Mouse (Mus musculus): ENCODE measurements around the gene Gm20431. TPM values are rescaled to one million over a fixed set of nuclear protein-coding genes. Genes with fewer than 3 reads are reported as not detected.

The Gm20431 gene
- polyA plus RNA-seq, 1 experiment from 2014 or later, result 9.2 TPM

DNA sequence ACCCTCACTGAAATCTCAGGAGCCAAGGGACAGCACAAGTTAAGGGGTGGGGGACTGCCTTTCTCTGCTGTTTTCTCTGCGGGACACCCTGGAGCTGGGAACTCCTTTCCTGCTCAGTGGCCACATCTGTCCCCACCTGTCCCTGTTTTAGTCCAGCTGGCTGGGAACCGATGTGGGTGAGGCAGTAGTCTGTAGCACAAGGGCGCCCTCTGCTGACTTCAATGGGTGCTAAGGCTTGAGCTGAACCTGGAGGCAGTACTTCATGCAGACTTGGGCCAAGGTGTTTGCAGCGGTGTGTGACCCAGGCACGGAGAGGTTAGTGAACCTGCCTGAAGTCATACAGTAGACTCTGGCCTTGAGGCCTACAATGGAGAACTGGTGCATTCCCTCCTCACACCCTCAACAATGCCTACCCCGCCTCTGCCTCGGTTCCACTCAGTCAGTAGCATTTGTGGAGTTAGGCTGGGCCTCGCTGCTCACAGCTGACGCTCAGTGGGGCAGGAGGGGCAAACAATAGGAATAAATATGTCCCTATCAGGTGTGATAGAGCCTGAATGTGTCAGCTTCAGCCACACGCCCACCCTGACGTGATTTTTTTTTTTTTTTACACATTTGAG is 56.0 kb downstream of the Gm20431 start:
- no peak overlapping the region for H3K27ac ChIP-seq (ENCODE audit: low read length)
- H3K4me3 ChIP-seq (replicated peaks; ENCODE audit: low read length), result no peak overlapping the region
- H3K9ac ChIP-seq (ENCODE audit: low read length), result no peak overlapping the region
- peak; percentile 81 for ATAC-seq (ENCODE audit: insufficient read depth, low FRiP score)
- H3K4me2 ChIP-seq (ENCODE audit: low read depth, low read length), result no peak overlapping the region
- no peaks in the 10 kb centered on the region for H3K27me3 ChIP-seq (ENCODE audit: control insufficient read depth, insufficient read depth, low read length)
- peaks cover under 1% of the 10 kb centered on the region; the same call in 1 of the 2 replicates for H3K36me3 ChIP-seq (ENCODE audit: control insufficient read depth, insufficient read depth, low read length)
- H3K4me1 ChIP-seq (ENCODE audit: control insufficient read depth, insufficient read depth, low read length), result peaks cover 8% of the 10 kb centered on the region; the same call in 1 of the 2 replicates
- H3K9me3 ChIP-seq (replicated peaks; ENCODE audit: control insufficient read depth, low read length), result no peaks in the 10 kb centered on the region
- 26% methylated on average over 11 of the region's 11 CpGs for WGBS

DNA sequence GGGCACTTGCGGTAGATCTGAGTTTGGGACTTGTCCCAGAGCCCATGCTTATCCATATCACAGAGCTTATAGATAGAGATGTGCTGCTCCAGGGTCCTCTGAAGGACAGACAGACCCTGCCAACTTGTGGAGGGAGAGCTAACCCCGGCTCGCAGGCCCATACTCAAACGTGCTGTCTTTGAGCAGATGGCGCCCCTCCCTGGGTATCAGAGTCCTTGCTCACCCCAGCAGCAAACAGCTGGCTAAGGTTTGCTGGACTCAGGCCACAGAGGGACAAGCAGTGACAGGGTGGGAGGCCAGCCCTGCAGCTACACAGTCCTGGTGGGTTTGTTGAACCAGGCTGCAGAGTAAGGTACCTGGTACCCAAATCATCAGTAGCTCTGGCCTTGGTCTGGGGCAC is 58.3 kb downstream of the Gm20431 start:
- peaks cover 11% of the 10 kb centered on the region for H3K4me1 ChIP-seq (ENCODE audit: control insufficient read depth, insufficient read depth, low read length)
- no peak overlapping the region for H3K4me3 ChIP-seq (replicated peaks; ENCODE audit: low read length)
- WGBS, result 46% methylated on average over 5 of the region's 5 CpGs
- H3K27me3 ChIP-seq (ENCODE audit: control insufficient read depth, insufficient read depth, low read length), result no peaks in the 10 kb centered on the region
- no peak overlapping the region for H3K4me2 ChIP-seq (ENCODE audit: low read depth, low read length)
- ATAC-seq (ENCODE audit: insufficient read depth, low FRiP score), result no peak
- no peaks in the 10 kb centered on the region for H3K36me3 ChIP-seq (ENCODE audit: control insufficient read depth, insufficient read depth, low read length)
- no peak overlapping the region for H3K9ac ChIP-seq (ENCODE audit: low read length)
- H3K9me3 ChIP-seq (replicated peaks; ENCODE audit: control insufficient read depth, low read length), result no peaks in the 10 kb centered on the region
- no peak overlapping the region for H3K27ac ChIP-seq (ENCODE audit: low read length)

DNA sequence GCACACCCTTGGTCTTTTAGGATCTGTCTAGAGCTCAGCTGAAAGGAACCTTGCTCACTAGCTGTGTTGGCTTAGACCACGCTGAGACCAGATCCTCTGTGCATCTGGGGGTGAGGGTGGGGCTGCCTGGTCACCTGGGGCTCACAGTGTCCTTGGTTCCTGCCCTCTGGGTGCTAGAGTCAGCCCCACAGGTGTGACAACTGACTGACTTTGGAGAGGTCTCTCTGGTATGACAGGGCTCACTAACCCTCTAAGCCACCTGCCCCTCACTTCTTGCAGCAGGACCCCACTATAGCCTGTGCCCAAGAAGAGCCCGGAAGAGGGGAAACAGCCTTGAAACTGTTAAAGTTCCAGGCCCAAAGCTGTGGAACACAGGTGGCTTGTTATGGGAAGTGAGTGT is 58.9 kb downstream of the Gm20431 start:
- H3K27ac ChIP-seq (ENCODE audit: low read length), result no peak overlapping the region
- WGBS, result 81% methylated on average over 2 of the region's 2 CpGs
- H3K9me3 ChIP-seq (replicated peaks; ENCODE audit: control insufficient read depth, low read length), result no peaks in the 10 kb centered on the region
- no peak overlapping the region for H3K4me3 ChIP-seq (replicated peaks; ENCODE audit: low read length)
- ATAC-seq (ENCODE audit: insufficient read depth, low FRiP score), result no peak
- H3K36me3 ChIP-seq (ENCODE audit: control insufficient read depth, insufficient read depth, low read length), result no peaks in the 10 kb centered on the region
- no peak overlapping the region for H3K4me2 ChIP-seq (ENCODE audit: low read depth, low read length)
- no peaks in the 10 kb centered on the region for H3K27me3 ChIP-seq (ENCODE audit: control insufficient read depth, insufficient read depth, low read length)
- no peak overlapping the region for H3K9ac ChIP-seq (ENCODE audit: low read length)
- H3K4me1 ChIP-seq (ENCODE audit: control insufficient read depth, insufficient read depth, low read length), result peaks cover 17% of the 10 kb centered on the region

DNA sequence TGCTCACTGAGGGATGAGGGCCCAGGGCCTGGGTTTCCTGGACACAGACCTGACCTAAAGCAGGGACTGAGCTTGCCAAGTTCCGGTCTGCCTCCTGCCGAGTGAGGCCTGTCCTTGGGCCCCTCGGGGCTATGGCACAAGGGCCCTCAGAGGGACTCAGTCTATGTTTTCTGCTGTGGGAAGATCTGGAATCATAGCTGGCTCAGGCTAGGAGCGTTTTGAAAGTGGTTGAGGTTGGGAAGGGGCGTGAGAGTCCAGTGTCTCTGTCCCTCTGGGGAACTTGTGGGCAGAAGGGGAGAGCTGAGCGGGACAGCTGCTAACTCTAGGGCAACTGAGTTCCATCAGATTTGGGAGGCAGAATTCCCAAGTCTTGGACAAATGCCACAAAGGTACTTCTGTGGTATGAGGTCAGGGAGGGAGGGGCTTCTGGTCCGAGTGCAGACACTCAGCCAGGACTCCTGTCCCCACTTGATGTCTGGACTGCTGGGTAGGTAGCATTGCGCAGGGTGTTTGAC is 60.8 kb downstream of the Gm20431 start:
- no peak for ATAC-seq (ENCODE audit: insufficient read depth, low FRiP score)
- H3K9me3 ChIP-seq (replicated peaks; ENCODE audit: control insufficient read depth, low read length), result no peaks in the 10 kb centered on the region
- H3K9ac ChIP-seq (ENCODE audit: low read length), result no peak overlapping the region; the same call in 1 of the 2 replicates
- H3K27me3 ChIP-seq (ENCODE audit: control insufficient read depth, insufficient read depth, low read length), result no peaks in the 10 kb centered on the region
- peaks cover 34% of the 10 kb centered on the region for H3K4me1 ChIP-seq (ENCODE audit: control insufficient read depth, insufficient read depth, low read length)
- 74% methylated on average over 8 of the region's 8 CpGs for WGBS
- no peak overlapping the region for H3K4me3 ChIP-seq (replicated peaks; ENCODE audit: low read length)
- H3K36me3 ChIP-seq (ENCODE audit: control insufficient read depth, insufficient read depth, low read length), result no peaks in the 10 kb centered on the region
- no peak overlapping the region for H3K4me2 ChIP-seq (ENCODE audit: low read depth, low read length)
- no peak overlapping the region for H3K27ac ChIP-seq (ENCODE audit: low read length)

GRCm38 (mm10) chr2:167599917-167600316 is 61.4 kb downstream of the Gm20431 start:
- Histone ChIP-seq H3K4me2 (ENCODE audit: low read depth, low read length) (no peak overlapping the region), H3K36me3 (ENCODE audit: control insufficient read depth, insufficient read depth, low read length) (no peaks in the 10 kb centered on the region), H3K9me3 (replicated peaks; ENCODE audit: control insufficient read depth, low read length) (no peaks in the 10 kb centered on the region), H3K27me3 (ENCODE audit: control insufficient read depth, insufficient read depth, low read length) (no peaks in the 10 kb centered on the region), H3K27ac (ENCODE audit: low read length) (no peak overlapping the region), H3K4me1 (ENCODE audit: control insufficient read depth, insufficient read depth, low read length) (peaks cover 36% of the 10 kb centered on the region), H3K4me3 (replicated peaks; ENCODE audit: low read length) (no peak overlapping the region), H3K9ac (ENCODE audit: low read length) (no peak overlapping the region; the same call in 1 of the 2 replicates)
- 58% methylated on average over 6 of the region's 6 CpGs for WGBS
- no peak for ATAC-seq (ENCODE audit: insufficient read depth, low FRiP score)

- Histone ChIP-seq H3K9me3 (replicated peaks; ENCODE audit: control insufficient read depth, low read length) (no peaks in the 10 kb centered on the region), H3K27ac (ENCODE audit: low read length) (no peak overlapping the region), H3K36me3 (ENCODE audit: control insufficient read depth, insufficient read depth, low read length) (no peaks in the 10 kb centered on the region), H3K9ac (ENCODE audit: low read length) (no peak overlapping the region), H3K4me3 (replicated peaks; ENCODE audit: low read length) (no peak overlapping the region), H3K4me2 (ENCODE audit: low read depth, low read length) (no peak overlapping the region), H3K27me3 (ENCODE audit: control insufficient read depth, insufficient read depth, low read length) (no peaks in the 10 kb centered on the region), H3K4me1 (ENCODE audit: control insufficient read depth, insufficient read depth, low read length) (peaks cover 37% of the 10 kb centered on the region)
- no peak for ATAC-seq (ENCODE audit: insufficient read depth, low FRiP score)
- 86% methylated on average over 5 of the region's 5 CpGs for WGBS
Measured at GRCm38 (mm10) chr2:167599195-167599594, 62.1 kb downstream of the Gm20431 start.

GRCm38 (mm10) chr2:167597492-167598186 is 63.7 kb downstream of the Gm20431 start:
- peaks cover 48% of the 10 kb centered on the region for H3K4me1 ChIP-seq (ENCODE audit: control insufficient read depth, insufficient read depth, low read length)
- H3K9ac ChIP-seq (ENCODE audit: low read length), result peak overlapping the region; percentile 67
- no peaks in the 10 kb centered on the region for H3K27me3 ChIP-seq (ENCODE audit: control insufficient read depth, insufficient read depth, low read length)
- H3K36me3 ChIP-seq (ENCODE audit: control insufficient read depth, insufficient read depth, low read length), result no peaks in the 10 kb centered on the region
- H3K4me2 ChIP-seq (ENCODE audit: low read depth, low read length), result peak overlapping the region; percentile 50
- WGBS, result 17% methylated on average over 40 of the region's 40 CpGs
- ATAC-seq (ENCODE audit: insufficient read depth, low FRiP score), result peak; percentile 74
- H3K4me3 ChIP-seq (replicated peaks; ENCODE audit: low read length), result peak overlapping the region; percentile 23
- H3K27ac ChIP-seq (ENCODE audit: low read length), result peak overlapping the region; percentile 89
- no peaks in the 10 kb centered on the region for H3K9me3 ChIP-seq (replicated peaks; ENCODE audit: control insufficient read depth, low read length)

DNA sequence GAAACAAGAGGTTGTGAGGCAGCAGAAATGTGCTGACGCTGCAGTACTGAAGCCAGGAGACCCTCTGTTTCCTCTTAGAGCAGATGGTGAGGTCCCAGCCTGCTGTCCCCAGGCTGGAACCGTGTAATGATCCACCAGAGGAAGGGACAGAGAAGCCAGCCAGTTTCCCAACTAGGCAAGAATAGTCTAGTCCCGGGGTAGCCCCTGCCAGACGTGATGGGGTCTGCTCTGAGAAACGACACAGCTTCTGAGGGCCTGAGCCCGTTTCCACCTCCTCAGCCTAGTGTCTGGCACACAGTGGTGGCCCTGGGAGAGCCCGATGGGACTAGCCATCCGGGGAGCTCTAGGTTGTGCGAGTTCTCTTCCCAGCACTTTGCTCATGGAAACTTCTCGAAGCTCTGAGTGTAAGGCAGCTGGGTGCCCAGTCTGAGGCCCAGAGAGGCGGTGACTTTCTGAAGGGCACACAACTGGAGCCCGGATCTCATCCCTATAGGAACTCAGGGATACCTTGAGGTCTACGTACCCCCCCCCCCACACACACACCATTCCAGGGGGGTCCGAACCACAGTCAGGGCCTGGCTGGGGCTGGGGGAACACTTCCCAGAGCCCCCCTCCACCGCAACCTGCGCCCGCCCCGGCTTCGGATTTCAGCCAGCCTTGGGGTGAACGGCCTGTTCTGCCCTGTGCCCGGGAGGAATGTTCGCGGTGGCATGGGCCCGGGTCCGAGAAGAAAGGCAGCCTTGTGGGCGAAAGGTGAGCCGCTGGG is 64.4 kb downstream of the Gm20431 start:
- Histone ChIP-seq H3K4me2 (ENCODE audit: low read depth, low read length) (peak overlapping the region; percentile 50), H3K4me1 (ENCODE audit: control insufficient read depth, insufficient read depth, low read length) (peaks cover 48% of the 10 kb centered on the region), H3K9me3 (replicated peaks; ENCODE audit: control insufficient read depth, low read length) (no peaks in the 10 kb centered on the region), H3K36me3 (ENCODE audit: control insufficient read depth, insufficient read depth, low read length) (no peaks in the 10 kb centered on the region), H3K27me3 (ENCODE audit: control insufficient read depth, insufficient read depth, low read length) (no peaks in the 10 kb centered on the region), H3K4me3 (replicated peaks; ENCODE audit: low read length) (peak overlapping the region; percentile 23), H3K9ac (ENCODE audit: low read length) (peak overlapping the region; percentile 67), H3K27ac (ENCODE audit: low read length) (peak overlapping the region; percentile 89)
- 35% methylated on average over 27 of the region's 27 CpGs for WGBS
- ATAC-seq (ENCODE audit: insufficient read depth, low FRiP score), result no peak

DNA sequence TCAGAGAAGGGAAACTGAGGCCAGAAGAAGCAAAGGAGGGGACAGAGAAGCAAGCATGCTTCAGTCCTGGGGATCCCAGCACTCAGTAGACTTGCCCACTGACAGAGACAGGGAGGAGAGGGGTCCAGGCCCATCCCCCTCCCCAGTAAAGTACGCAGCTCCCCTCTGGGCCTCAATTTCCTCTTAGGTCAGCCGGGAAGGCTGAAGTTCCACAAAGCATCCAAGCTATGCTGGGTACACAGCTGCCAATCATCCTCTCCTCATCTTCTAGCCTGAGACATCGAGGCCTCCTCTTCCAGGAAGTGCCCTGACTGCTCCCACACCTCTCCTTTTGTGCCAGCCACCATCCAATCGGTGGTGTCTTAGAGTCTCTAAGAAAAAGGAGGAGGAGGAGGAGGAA is 65.0 kb downstream of the Gm20431 start:
- no peaks in the 10 kb centered on the region for H3K36me3 ChIP-seq (ENCODE audit: control insufficient read depth, insufficient read depth, low read length)
- no peaks in the 10 kb centered on the region for H3K27me3 ChIP-seq (ENCODE audit: control insufficient read depth, insufficient read depth, low read length)
- H3K9me3 ChIP-seq (replicated peaks; ENCODE audit: control insufficient read depth, low read length), result no peaks in the 10 kb centered on the region
- H3K9ac ChIP-seq (ENCODE audit: low read length), result peak overlapping the region; percentile 56; the same call in 1 of the 2 replicates
- no peak overlapping the region; the same call in 1 of the 2 replicates for H3K4me2 ChIP-seq (ENCODE audit: low read depth, low read length)
- H3K27ac ChIP-seq (ENCODE audit: low read length), result peak overlapping the region; percentile 90
- H3K4me3 ChIP-seq (replicated peaks; ENCODE audit: low read length), result no peak overlapping the region
- peaks cover 48% of the 10 kb centered on the region for H3K4me1 ChIP-seq (ENCODE audit: control insufficient read depth, insufficient read depth, low read length)
- no peak for ATAC-seq (ENCODE audit: insufficient read depth, low FRiP score)
- WGBS, result 29% methylated on average over 4 of the region's 4 CpGs

Measured in stomach, embryonic 16.5 days (tissue).